Mouse (Mus musculus): Measurements from ENCODE around the gene Tmem131l. TPM values are rescaled to one million over a fixed set of nuclear protein-coding genes. Genes with fewer than 3 reads are reported as not detected.
A peak's percentile ranks its signal among the peaks of the same experiment; 100 is the strongest.

Gene Tmem131l
- 11.6 and 22.6 TPM in 2 replicates for polyA plus RNA-seq (2011; ENCODE audit: insufficient read length, low read depth, missing spikeins)

DNA sequence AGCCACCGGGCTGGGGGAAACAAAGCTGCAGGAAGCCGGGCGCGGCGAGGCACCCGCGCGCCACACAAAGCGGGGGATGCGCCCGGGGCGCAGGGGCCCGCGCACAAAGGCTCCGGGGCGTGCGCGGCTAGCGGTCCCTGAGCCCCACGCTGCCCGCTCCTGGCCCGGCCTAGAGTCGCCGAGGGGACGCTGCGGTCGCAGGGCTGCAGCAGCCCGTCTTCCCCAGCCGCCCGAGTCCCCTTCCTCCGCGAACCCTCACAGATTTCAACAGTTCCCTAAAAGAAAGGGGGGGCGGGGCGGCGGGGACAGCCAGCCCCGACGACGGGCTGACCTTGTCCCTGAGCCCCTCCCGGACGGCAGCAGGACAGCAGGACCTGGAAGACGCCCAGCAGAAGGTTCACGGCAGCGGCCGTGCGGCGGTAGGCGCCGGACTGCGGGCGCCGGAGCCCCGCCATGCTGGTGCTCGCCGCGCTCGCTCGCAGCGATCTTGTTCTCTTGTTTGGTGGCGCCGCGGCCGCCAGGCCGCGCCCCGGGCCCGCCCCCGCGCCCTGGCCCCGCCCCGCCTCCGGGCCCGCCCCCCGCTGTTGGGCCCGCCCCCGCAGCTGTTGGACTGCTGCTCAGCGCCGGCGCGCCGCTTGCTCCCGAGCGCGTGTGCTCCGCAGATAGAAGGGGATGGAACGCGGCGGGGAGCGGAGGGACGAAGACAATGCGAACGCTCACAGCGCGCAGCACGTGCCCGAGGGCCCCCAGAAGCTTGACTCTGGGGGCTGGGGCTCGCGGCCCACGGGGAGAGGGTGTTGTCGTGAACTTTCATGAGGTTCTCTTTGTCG is at the start of gene Tmem131l:
TSS of gene Tmem131l (minus strand) at position 530 of the 830 bp plus-strand sequence.
- Histone ChIP-seq H3K27ac (ENCODE audit: insufficient read depth, low read length) (no peak within 1 kb of the TSS), H3K4me3 (ENCODE audit: insufficient read depth, low read length) (peak within 1 kb of the TSS; percentile 87), H3K4me1 (ENCODE audit: control insufficient read depth, insufficient read depth, low read length) (no peaks in the 10 kb centered on the region)
- TF ChIP-seq POLR2A (IDR thresholded peaks at IDR 0.05; ENCODE audit: low read depth, low read length) = peak; percentile 76
- no peak for TF ChIP-seq CTCF (IDR thresholded peaks at IDR 0.05; ENCODE audit: borderline replicate concordance, insufficient read depth, low read length)

DNA sequence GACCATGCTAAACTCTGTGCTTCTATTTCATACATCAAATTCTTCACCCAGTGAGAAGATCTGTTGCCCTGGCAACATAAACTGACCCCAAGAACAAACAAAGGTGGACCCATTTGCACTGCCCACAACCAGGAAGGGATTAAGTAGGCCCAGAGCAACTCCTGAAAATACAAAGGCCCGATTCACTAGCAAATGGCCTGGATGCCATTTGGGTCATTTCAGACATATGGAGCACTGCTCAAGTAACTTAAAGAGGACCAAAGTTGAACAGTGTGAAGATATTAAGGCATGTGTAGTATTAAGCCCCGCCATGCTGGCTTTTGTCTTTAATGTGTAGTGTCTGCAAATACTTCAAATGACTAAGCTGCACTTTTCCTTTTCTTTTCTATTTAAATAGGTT is 46.9 kb upstream of the Tmem131l start:
- H3K4me1 ChIP-seq (ENCODE audit: control insufficient read depth, insufficient read depth, low read length) = no peaks in the 10 kb centered on the region
- no peak overlapping the region for H3K4me3 ChIP-seq (ENCODE audit: insufficient read depth, low read length)
- H3K27ac ChIP-seq (ENCODE audit: insufficient read depth, low read length) = no peak overlapping the region
- TF ChIP-seq CTCF (IDR thresholded peaks at IDR 0.05; ENCODE audit: borderline replicate concordance, insufficient read depth, low read length) (no peak), POLR2A (IDR thresholded peaks at IDR 0.05; ENCODE audit: low read depth, low read length) (no peak)

DNA sequence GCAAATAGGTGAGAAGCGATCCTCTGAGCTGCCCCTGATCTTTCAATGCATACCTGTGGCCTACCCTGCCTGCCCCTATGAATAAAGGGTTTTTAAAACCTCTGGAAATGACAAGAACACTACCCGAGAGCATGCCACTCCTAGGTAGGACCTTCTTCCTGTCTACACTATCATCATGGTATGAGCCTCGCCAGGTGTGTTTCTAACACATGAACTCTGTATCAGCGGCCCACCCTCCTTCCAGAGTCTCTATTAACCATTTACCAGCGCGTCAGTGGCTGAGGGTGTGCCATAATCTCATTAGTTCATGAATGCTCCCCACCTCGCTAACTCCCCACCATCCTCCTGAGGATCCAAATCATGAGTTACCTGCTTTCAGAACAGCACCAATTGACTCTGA is 46.4 kb upstream of the Tmem131l start:
- H3K4me1 ChIP-seq (ENCODE audit: control insufficient read depth, insufficient read depth, low read length) = no peaks in the 10 kb centered on the region
- H3K4me3 ChIP-seq (ENCODE audit: insufficient read depth, low read length) = no peak overlapping the region
- no peak overlapping the region for H3K27ac ChIP-seq (ENCODE audit: insufficient read depth, low read length)
- TF ChIP-seq POLR2A (IDR thresholded peaks at IDR 0.05; ENCODE audit: low read depth, low read length) = no peak
- TF ChIP-seq CTCF (IDR thresholded peaks at IDR 0.05; ENCODE audit: borderline replicate concordance, insufficient read depth, low read length) = no peak

DNA sequence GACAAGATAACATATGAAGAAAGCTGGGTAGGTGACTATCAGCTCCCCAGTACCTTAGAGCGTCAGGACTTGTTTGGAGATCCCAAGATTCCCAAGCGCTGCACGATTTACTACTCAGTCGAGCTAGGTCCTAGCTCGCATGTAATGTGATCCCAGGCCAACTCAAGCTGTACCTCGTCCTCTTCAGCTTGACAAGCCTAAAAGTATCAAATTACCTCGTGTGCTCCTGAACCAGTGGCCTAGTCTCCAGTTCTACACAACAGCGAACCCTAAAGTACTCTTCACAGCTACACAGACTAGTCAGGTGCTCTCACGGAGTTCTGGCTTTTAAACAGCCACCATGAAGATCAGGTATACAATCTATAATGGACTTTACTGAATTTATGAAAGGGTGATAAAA is 45.5 kb upstream of the Tmem131l start:
- H3K4me1 ChIP-seq (ENCODE audit: control insufficient read depth, insufficient read depth, low read length) = no peaks in the 10 kb centered on the region
- H3K27ac ChIP-seq (ENCODE audit: insufficient read depth, low read length) = no peak overlapping the region
- TF ChIP-seq POLR2A (IDR thresholded peaks at IDR 0.05; ENCODE audit: low read depth, low read length) (no peak), CTCF (IDR thresholded peaks at IDR 0.05; ENCODE audit: borderline replicate concordance, insufficient read depth, low read length) (no peak)
- H3K4me3 ChIP-seq (ENCODE audit: insufficient read depth, low read length) = no peak overlapping the region

DNA sequence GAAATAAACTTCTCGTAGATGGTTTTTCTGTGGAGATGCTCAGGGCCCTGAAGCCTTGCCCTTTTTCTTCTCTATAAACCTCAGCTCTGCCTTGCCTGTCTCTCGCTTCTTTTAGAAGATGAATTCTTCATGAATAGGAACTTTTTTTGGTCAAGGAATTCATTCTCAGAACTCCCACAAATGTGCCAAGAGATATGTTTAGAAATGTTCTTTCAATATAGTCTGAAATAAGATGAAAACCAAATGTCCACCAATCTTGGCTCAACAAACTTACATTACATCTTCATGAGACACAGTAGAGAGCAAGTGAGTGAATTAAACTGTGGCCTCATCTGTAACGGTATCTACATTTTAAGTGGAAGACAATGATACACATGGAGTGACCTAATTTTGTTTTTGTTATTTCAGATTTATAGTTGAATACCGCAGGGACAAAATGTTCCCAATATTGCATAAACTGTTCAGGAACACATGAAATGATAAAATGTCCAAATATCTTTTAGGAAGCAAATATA is 41.3 kb upstream of the Tmem131l start:
- peaks cover 4% of the 10 kb centered on the region; the same call in 1 of the 2 replicates for H3K4me1 ChIP-seq (ENCODE audit: control insufficient read depth, insufficient read depth, low read length)
- H3K27ac ChIP-seq (ENCODE audit: insufficient read depth, low read length) = no peak overlapping the region
- H3K4me3 ChIP-seq (ENCODE audit: insufficient read depth, low read length) = no peak overlapping the region
- no peak for TF ChIP-seq POLR2A (IDR thresholded peaks at IDR 0.05; ENCODE audit: low read depth, low read length)
- TF ChIP-seq CTCF (IDR thresholded peaks at IDR 0.05; ENCODE audit: borderline replicate concordance, insufficient read depth, low read length) = no peak

DNA sequence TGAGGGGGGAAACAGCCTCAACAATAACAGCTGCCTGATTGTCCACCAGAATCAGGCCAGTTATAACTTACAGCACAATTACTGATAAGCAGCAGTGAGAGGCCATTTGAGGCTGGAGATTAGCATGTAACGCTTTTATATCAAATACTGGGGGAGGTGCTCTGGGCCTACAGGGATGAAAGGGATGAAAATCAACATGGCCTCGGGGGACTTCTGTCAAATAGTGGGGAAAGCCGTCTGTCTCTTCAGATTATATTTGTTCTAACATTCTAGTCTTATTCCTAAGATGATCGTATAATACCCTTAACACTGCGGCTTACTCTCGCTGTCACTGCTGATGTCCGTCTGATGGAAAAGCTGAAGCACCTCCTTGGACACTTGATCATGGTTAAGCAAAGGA is 40.1 kb upstream of the Tmem131l start:
- TF ChIP-seq CTCF (IDR thresholded peaks at IDR 0.05; ENCODE audit: borderline replicate concordance, insufficient read depth, low read length) (no peak), POLR2A (IDR thresholded peaks at IDR 0.05; ENCODE audit: low read depth, low read length) (no peak)
- Histone ChIP-seq H3K4me1 (ENCODE audit: control insufficient read depth, insufficient read depth, low read length) (peaks cover 4% of the 10 kb centered on the region; the same call in 1 of the 2 replicates), H3K4me3 (ENCODE audit: insufficient read depth, low read length) (no peak overlapping the region), H3K27ac (ENCODE audit: insufficient read depth, low read length) (no peak overlapping the region)

DNA sequence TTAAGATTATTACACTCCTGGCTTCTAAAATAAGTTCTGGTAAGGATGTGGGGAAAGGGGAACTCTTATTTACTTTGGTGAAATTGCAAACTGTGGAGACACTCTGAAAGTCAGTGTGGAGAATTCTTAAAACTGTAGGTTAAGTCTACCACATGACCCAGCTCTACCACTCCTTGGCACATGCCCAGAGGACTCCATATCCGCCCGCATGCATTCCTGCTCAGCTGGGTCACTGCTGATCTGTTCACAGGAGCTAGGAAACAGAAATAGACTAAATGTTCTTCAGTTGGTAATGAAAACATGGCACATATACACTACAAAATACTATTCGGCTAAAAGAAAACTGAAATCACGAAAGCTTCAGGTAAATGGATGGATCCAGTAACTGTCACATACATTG is 37.5 kb upstream of the Tmem131l start:
- H3K4me3 ChIP-seq (ENCODE audit: insufficient read depth, low read length) = no peak overlapping the region
- H3K4me1 ChIP-seq (ENCODE audit: control insufficient read depth, insufficient read depth, low read length) = peaks cover 4% of the 10 kb centered on the region; the same call in 1 of the 2 replicates
- TF ChIP-seq POLR2A (IDR thresholded peaks at IDR 0.05; ENCODE audit: low read depth, low read length) = no peak
- no peak for TF ChIP-seq CTCF (IDR thresholded peaks at IDR 0.05; ENCODE audit: borderline replicate concordance, insufficient read depth, low read length)
- H3K27ac ChIP-seq (ENCODE audit: insufficient read depth, low read length) = peak overlapping the region; percentile 42; the same call in 1 of the 2 replicates

DNA sequence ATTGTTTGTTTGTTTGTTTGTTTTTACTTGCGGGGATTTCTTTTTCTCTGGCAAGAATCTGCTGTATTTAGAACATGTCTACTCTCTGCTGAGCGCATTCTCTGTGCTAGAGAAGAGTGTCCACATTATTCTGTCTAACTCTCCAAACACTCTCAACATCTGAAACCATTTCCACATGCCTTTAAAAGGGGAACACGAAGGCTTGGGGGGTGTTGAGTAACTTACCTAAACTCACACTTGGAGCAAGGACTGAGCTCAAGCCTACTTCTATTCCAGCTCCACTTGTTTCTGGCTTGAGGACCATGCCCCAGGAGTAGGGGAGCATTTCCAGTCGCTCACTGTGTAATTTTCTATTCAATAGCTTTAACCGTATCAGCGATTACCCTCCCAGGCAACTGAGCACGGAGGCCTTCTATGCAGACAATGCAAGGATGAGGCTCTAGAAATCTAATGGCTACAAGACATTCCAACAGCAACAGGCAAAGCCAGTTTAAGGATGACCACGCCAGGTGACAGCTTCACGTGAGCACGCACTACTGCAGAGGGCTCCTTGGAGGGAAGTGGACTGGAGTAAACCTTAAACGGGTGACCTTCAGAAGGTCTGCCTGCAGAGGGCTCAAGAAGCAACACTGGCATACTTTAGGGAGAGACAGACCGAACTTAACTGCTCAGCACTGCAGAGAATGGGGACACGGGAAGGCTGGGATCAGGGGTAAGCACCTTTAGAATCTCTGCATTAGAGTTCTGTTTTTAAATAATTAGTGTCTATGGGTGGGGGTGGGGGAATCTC is 36.8 kb upstream of the Tmem131l start:
- Histone ChIP-seq H3K4me1 (ENCODE audit: control insufficient read depth, insufficient read depth, low read length) (peaks cover 4% of the 10 kb centered on the region; the same call in 1 of the 2 replicates), H3K4me3 (ENCODE audit: insufficient read depth, low read length) (no peak overlapping the region), H3K27ac (ENCODE audit: insufficient read depth, low read length) (no peak overlapping the region)
- no peak for TF ChIP-seq POLR2A (IDR thresholded peaks at IDR 0.05; ENCODE audit: low read depth, low read length)
- no peak for TF ChIP-seq CTCF (IDR thresholded peaks at IDR 0.05; ENCODE audit: borderline replicate concordance, insufficient read depth, low read length)

DNA sequence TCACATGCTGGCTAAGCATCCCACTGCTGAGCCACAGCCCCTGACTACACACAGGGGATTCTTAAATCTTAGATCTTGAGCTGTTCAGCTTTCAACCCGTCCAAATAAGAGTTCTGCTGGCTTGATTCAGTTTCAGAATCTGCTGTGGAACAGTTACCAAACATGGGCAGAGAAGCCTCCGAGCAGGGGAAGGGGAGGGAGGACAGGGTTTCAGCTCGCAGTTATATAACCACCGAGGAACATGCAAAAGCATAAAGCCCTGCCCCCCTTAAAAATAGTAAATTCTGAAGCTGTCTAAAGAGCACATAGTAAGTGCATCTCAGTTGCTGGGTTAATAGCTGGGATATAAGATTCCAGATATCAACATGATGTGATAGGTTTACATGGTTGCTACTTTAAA is 35.5 kb upstream of the Tmem131l start:
- no peak overlapping the region for H3K4me3 ChIP-seq (ENCODE audit: insufficient read depth, low read length)
- TF ChIP-seq POLR2A (IDR thresholded peaks at IDR 0.05; ENCODE audit: low read depth, low read length) (no peak), CTCF (IDR thresholded peaks at IDR 0.05; ENCODE audit: borderline replicate concordance, insufficient read depth, low read length) (no peak)
- H3K27ac ChIP-seq (ENCODE audit: insufficient read depth, low read length) = no peak overlapping the region
- peaks cover 4% of the 10 kb centered on the region; the same call in 1 of the 2 replicates for H3K4me1 ChIP-seq (ENCODE audit: control insufficient read depth, insufficient read depth, low read length)

Measured in embryonic fibroblast, embryonic 13.5 days (primary cell).